Mouse (Mus musculus) kidney, adult 9 months (tissue): ENCODE measurements around the gene Dock4.
A peak's percentile ranks its signal among the peaks of the same experiment; 100 is the strongest.
"Not testable (repeated sequence)": the region's sequence is repeated elsewhere in the genome, so short reads cannot be mapped to it uniquely, and the experiment has no call there.

Experiments used
- DNase-seq: peaks from one replicate; pipeline ENCODE4 v3.0.0; 2022

Gene Dock4

GRCm38 (mm10) chr12:40832157-40832556, 386.4 kb downstream of the Dock4 start:
- peak; percentile 36 for DNase-seq

GRCm38 (mm10) chr12:40836924-40837323, 391.2 kb downstream of the Dock4 start:
- no peak for DNase-seq

DNA sequence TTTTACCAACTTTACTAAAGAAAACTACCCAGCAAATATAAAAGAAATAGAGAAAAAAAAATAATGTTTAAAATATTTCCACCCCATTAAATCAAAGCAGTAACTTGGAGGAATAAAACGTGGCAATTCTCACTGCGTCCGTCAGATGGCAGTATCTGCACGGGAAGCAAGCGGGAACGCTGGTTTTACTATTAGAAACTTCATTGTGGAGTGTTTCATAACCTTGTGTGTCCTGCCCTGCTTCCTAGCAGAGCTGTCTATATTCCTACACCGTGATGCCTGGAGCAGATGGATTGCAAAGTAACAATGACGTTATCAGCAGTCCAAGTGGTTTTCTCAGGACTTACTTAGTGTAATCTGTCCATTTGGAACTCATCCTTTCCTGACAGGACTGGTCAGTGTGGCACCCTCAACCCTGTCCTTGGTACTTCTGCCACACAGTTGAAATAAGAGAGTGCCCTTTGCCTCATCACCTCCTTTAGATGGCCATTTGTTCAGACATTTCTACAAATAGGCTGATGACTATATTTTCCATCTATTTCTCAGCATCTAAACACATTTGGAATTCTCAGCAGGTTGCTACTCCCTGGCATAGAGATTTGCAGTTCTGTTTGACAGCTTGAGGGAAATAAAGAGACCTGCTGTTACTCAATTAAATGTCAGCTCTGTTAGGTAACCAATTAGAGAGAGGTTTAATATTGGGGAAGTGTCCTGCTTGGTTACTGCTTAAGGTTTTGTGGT, 392.0 kb downstream of the Dock4 start:
- peak; percentile 65 for DNase-seq

DNA sequence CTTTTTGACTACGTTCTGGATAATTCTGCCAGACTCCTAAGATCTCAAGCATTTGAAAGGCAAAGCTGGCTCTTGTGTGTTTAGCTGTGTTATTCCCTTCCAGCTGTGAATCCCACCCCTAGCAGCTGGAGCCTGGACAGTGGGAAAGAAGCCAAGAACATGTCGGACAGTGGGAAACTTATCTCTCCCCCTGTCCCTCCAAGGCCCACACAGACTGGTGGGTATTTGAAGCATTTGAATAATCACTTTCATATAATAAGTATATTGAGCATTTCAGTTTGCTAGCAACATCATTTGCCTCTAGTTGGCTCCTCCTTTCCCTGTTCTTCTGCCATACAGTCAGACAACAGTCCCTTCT, 392.6 kb downstream of the Dock4 start:
- no peak for DNase-seq

- DNase-seq: no peak
Measured at GRCm38 (mm10) chr12:40838940-40839339, 393.2 kb downstream of the Dock4 start.

GRCm38 (mm10) chr12:40839817-40840216, 394.1 kb downstream of the Dock4 start:
- no peak for DNase-seq

GRCm38 (mm10) chr12:40842251-40842988, 396.7 kb downstream of the Dock4 start:
- no peak for DNase-seq

- DNase-seq: no peak
Measured at GRCm38 (mm10) chr12:40842991-40843390, 397.2 kb downstream of the Dock4 start.

DNA sequence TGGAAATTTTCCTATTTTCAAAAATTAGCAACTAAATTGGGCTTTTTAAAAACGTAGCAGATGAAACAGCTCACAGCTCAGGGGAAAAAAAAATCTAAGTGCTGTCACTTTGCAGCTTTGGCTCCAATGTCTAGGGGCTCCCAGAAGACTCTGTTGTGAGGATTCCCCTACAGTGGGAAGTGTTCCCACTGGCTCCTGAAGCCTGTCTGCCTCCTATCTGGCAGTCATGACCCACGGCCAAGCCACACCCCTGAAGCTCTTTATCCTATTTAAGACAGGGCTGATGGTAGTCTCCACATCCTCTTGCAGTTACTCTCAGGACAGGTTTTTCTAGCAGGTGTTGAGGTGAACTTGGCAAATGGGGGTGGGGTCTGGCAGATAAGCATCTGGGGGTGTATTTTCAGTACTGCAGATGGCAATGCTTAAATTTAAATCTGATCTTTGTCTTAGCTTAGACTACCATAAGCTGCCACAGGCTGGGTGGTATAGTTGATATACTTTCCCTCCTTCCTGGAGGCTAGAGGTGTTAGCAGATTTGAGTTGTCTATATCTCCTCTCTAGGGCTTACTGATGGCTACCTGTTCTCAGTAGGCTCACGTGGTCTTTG, 397.8 kb downstream of the Dock4 start:
- DNase-seq: no peak

GRCm38 (mm10) chr12:40844324-40844723, 398.6 kb downstream of the Dock4 start:
- DNase-seq: no peak

GRCm38 (mm10) chr12:40854705-40855367, 409.1 kb downstream of the Dock4 start:
- DNase-seq: no peak

GRCm38 (mm10) chr12:40857466-40857865, 411.7 kb downstream of the Dock4 start:
- DNase-seq: no peak

DNA sequence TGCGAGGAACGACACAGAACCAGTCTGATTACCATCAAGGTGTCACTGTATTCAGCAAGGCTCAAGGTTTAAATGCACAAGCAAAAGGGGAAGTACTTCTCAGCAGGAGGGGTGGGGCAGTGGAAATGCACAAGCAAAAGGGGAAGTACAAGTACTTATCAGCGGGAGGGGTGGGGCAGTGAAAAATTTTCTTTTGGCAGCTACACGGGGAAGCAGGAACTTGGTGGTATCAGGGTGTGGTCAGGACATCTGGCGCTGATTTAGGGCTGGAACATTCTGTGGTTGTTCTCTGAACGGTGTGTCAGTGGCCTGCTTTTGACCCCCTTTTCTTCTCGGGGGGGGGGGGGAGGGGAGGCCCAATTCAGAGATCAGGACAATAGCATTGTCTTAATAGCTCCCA, 413.0 kb downstream of the Dock4 start:
- DNase-seq: not testable (repeated sequence)

DNA sequence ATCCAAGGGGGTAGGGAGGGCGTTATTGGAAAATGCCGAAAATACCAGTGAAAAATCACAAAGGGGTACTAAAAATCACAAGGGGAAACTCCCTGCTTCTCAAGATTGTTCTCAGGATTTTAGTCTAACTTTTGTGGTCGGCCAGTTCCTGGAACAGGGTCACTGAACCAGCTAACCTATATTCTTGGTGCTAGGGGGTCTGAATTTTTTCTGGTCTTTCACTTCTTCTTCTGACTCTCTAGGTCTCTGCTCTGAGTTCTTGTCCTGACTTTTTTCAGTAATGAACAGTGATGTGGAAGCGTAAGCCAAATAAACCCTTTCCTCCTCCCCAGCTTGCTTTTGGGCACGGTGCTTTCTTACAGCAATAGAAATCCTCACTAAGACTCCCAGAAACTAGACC, 424.6 kb downstream of the Dock4 start:
- DNase-seq: no peak

DNA sequence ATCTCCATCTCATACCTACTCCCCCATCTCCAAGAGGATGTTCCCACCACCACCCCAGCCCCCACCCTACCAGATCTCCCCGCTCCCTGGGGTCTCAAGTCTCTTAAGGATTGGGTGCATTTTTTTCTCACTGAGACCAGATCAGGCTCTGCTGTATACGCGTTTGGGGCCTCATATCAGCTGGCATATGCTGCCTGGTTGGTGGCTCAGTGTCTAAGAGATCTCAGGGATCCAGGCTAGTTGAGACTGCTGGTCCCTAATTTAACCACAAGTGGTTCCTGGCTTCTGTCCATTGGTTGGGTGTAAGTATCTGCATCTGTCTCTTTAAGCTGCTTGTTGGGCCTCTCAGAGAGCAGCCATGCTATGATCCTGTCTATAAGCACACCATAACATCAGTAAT, 427.0 kb downstream of the Dock4 start:
- no peak for DNase-seq

DNA sequence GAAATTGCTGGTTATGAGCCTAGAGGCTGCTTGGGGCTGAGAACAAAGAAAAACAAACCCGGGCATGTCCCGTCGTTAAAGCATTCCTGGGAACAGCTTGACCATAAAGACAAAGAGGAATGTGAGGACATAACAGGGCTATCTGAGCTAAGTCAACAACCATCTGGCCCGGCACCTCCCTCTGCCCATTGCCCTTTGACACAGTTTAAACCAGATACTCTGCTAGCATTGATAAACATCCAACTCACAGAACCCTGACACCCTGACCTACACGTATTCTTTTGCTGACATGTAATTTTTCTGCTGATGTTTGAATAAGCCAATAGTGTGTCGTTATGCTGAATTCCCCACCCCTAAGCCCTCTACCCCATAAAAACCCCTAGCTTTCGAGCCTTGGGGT, 427.5 kb downstream of the Dock4 start:
- not testable (repeated sequence) for DNase-seq

DNA sequence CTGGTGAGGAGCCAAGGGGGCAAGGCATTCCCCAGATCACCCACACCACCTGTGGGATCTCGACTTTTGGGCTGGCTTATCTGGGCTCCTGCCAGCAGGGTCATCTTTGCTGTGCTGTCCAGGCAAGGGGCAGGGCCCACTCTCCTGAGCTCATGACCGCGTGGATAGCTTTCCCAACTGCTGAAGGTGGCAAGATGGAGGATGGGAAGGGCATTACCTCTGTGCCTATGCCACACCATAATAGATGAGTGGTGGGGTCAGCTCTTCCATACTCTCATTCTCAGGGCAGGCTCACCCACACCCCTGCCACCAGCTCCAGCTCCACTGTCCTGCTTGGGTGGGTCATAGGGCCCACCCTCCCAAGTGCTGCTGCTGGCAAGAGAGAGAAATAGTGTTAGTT, 439.2 kb downstream of the Dock4 start:
- DNase-seq: no peak

- DNase-seq: no peak
Measured at GRCm38 (mm10) chr12:40885377-40885776, 439.6 kb downstream of the Dock4 start.

DNA sequence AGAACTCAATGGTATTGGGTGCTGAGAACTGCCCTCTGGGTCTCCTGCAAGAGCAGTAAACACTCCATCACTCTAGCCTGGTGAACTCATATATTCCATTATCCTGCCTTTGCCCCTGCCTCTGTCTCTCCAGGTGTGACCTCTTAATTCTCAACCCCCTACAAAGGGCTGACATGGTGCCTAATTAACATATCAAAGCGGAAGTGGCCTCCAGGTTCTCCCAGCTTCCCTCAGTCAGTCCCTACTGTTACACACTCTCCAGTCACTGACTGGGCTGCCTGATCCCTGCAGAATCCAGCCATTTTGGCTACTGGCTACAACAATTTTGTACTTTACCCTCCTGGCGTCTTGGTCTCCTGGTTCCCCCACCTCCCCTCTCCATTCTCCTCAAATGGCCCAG, 441.7 kb downstream of the Dock4 start:
- DNase-seq: no peak

DNA sequence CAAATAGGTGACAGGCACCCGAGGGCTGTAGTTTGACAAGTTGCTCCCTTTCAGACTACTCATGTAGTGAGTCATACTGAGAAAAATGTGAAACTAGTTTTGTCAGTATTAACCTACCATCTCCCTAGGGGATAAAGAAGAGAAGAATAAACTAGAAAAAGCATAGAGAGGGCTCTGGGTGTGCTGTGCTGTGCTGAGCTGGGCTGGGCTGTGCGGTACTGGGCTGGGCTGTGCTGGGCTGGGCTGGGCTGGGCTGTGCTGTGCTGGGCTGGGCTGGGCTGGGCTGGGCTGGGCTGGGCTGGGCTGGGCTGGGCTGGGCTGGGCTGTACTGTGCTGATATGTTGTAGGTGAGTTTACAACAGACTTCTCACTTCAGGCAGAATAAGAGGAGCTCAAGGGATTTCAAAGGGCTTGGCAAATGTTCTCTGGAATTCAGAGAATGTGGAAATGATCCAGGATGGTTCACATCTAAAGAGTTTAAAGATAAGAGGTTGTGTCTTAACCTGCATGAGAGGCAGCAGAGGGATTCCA, 442.6 kb downstream of the Dock4 start:
- no peak for DNase-seq

GRCm38 (mm10) chr12:40888829-40889228, 443.1 kb downstream of the Dock4 start:
- peak; percentile 32 for DNase-seq

DNA sequence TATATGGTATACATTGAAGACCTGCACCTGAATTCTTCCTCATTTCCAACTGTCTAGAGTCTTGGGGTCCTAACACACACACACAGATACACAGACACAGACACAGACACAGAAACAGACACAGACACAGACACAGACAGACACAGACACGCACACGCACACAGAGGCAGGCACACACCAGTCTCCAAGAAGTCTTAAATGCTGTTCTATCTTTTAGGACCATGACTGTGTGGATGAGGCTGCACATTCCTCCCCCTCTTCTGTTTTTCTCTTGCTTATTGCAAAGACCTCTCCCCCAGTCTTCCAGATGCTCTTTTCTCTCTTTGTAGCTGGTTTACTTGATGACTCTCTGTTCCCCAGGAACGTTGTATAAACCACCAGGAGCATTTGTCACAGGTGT, 443.8 kb downstream of the Dock4 start:
- no peak for DNase-seq

DNA sequence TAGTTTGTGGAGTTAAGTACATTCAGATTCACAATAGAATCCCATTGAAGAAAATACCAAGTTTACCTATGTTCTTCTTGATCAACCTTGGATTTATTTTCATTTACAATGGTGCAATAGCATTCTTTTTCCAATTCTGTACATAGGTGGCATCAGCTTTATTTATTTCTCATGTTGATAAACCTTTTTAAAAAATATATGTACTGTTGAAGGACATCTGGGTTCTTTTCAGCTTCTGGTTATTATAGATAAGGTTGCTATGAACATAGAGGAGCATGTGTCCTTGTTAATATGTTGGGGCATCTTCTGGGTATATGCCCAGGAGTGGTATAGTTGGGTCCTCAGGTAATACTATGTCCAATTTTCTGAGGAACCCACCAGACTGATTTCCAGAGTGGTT, 445.4 kb downstream of the Dock4 start:
- DNase-seq: no peak
